Mouse (Mus musculus): Measurements from ENCODE around the gene Adarb1. TPM values are rescaled to one million over a fixed set of nuclear protein-coding genes. Genes with fewer than 3 reads are reported as not detected.

The Adarb1 gene
- polyA plus RNA-seq, 1 experiment from 2014 or later = 12.4 TPM

- ATAC-seq (no peak), DNase-seq (ENCODE audit: low read depth, low spot score) (no peak)
- CTCF ChIA-PET = interaction anchor here (1.3 to 1.9 kb wide), 2 partner anchors 14 to 57 kb away, joined by 3 to 4 read pairs; no protein-coding TSS in a partner anchor
- in situ Hi-C loops (cut with MboI; ENCODE audit: low pct_unique_long_range_greater_than_20kb) = no loop called here
- H3K27me3 ChIP-seq = no peaks in the 10 kb centered on the region
- POLR2A ChIA-PET = no interaction called here
- TF ChIP-seq CTCF (IDR thresholded peaks at IDR 0.05) = no peak
Observed at GRCm38 (mm10) chr10:77300934-77301297, 117.2 kb downstream of the Adarb1 start.

GRCm38 (mm10) chr10:77300237-77300933 is 117.7 kb downstream of the Adarb1 start:
- DNase-seq (ENCODE audit: low read depth, low spot score) (no peak), ATAC-seq (no peak)
- ChIA-PET POLR2A (no interaction called here), CTCF (interaction anchor here (1.3 to 1.9 kb wide), 3 partner anchors 10 to 58 kb away, joined by 3 to 4 read pairs (median 4); no protein-coding TSS in a partner anchor)
- in situ Hi-C loops (cut with MboI; ENCODE audit: low pct_unique_long_range_greater_than_20kb) = no loop called here
- no peak for TF ChIP-seq CTCF (IDR thresholded peaks at IDR 0.05)
- H3K27me3 ChIP-seq = no peaks in the 10 kb centered on the region

GRCm38 (mm10) chr10:77299194-77299593 is 118.9 kb downstream of the Adarb1 start:
- no peaks in the 10 kb centered on the region for H3K27me3 ChIP-seq
- ATAC-seq (no peak), DNase-seq (ENCODE audit: low read depth, low spot score) (no peak)
- POLR2A ChIA-PET = no interaction called here
- CTCF ChIA-PET = interaction anchor here (1.6 to 1.9 kb wide), 2 partner anchors 11 to 15 kb away, joined by 4 read pairs; no protein-coding TSS in a partner anchor
- in situ Hi-C loops (cut with MboI; ENCODE audit: low pct_unique_long_range_greater_than_20kb) = no loop called here
- no peak for TF ChIP-seq CTCF (IDR thresholded peaks at IDR 0.05)

- in situ Hi-C loops (cut with MboI; ENCODE audit: low pct_unique_long_range_greater_than_20kb) = no loop called here
- ATAC-seq (no peak), DNase-seq (ENCODE audit: low read depth, low spot score) (no peak)
Observed at GRCm38 (mm10) chr10:77298621-77299020, 119.4 kb downstream of the Adarb1 start.

GRCm38 (mm10) chr10:77294691-77295090 is 123.4 kb downstream of the Adarb1 start:
- in situ Hi-C loops (cut with MboI; ENCODE audit: low pct_unique_long_range_greater_than_20kb) = no loop called here
- CTCF ChIA-PET = interaction anchor here (0.7 to 1.3 kb wide), 3 partner anchors 11 to 29 kb away, joined by 3 to 4 read pairs (median 3); no protein-coding TSS in a partner anchor

More at GRCm38 (mm10) chr10:77298621-77299020, 119.4 kb downstream of the Adarb1 start:
- no peak for TF ChIP-seq CTCF (IDR thresholded peaks at IDR 0.05)
- no peaks in the 10 kb centered on the region for H3K27me3 ChIP-seq
- CTCF ChIA-PET = no interaction called here
- POLR2A ChIA-PET = no interaction called here

GRCm38 (mm10) chr10:77290624-77291366 is 127.3 kb downstream of the Adarb1 start:
- no peaks in the 10 kb centered on the region for H3K27me3 ChIP-seq
- DNase-seq (ENCODE audit: low read depth, low spot score) (no peak), ATAC-seq (no peak)
- no peak for TF ChIP-seq CTCF (IDR thresholded peaks at IDR 0.05)
- in situ Hi-C loops (cut with MboI; ENCODE audit: low pct_unique_long_range_greater_than_20kb) = no loop called here
- POLR2A ChIA-PET = interaction anchor here (0.6 kb wide), 1 partner anchor 17 kb away, joined by 3 read pairs; no protein-coding TSS in a partner anchor
- CTCF ChIA-PET = interaction anchor here (1.9 to 2.7 kb wide), 3 partner anchors 9 to 63 kb away, joined by 4 to 9 read pairs (median 7); no protein-coding TSS in a partner anchor

More at GRCm38 (mm10) chr10:77294691-77295090, 123.4 kb downstream of the Adarb1 start:
- no peak for DNase-seq (ENCODE audit: low read depth, low spot score)
- H3K27me3 ChIP-seq = no peaks in the 10 kb centered on the region
- no peak for ATAC-seq
- POLR2A ChIA-PET = interaction anchor here (0.6 kb wide), 1 partner anchor 15 kb away, joined by 4 read pairs; no protein-coding TSS in a partner anchor
- TF ChIP-seq CTCF (IDR thresholded peaks at IDR 0.05) = no peak

- DNase-seq (ENCODE audit: low read depth, low spot score) = no peak
- in situ Hi-C loops (cut with MboI; ENCODE audit: low pct_unique_long_range_greater_than_20kb) = no loop called here
- POLR2A ChIA-PET = no interaction called here
- CTCF ChIA-PET = interaction anchor here (1.9 to 2.1 kb wide), 2 partner anchors 17 to 64 kb away, joined by 4 to 7 read pairs; no protein-coding TSS in a partner anchor
- H3K27me3 ChIP-seq = no peaks in the 10 kb centered on the region
- TF ChIP-seq CTCF (IDR thresholded peaks at IDR 0.05) = no peak
- ATAC-seq = no peak
Observed at GRCm38 (mm10) chr10:77289559-77289958, 128.5 kb downstream of the Adarb1 start.

- in situ Hi-C loops (cut with MboI; ENCODE audit: low pct_unique_long_range_greater_than_20kb) = no loop called here
- no peak for DNase-seq (ENCODE audit: low read depth, low spot score)
- ChIA-PET CTCF (interaction anchor here (2.1 kb wide), 1 partner anchor 65 kb away, joined by 7 read pairs; no protein-coding TSS in a partner anchor), POLR2A (no interaction called here)
- no peak for ATAC-seq
- no peaks in the 10 kb centered on the region for H3K27me3 ChIP-seq
- no peak for TF ChIP-seq CTCF (IDR thresholded peaks at IDR 0.05)
Observed at GRCm38 (mm10) chr10:77288639-77289195, 129.4 kb downstream of the Adarb1 start.

- DNase-seq (ENCODE audit: low read depth, low spot score) (no peak), ATAC-seq (no peak)
- H3K27me3 ChIP-seq = no peaks in the 10 kb centered on the region
- no peak for TF ChIP-seq CTCF (IDR thresholded peaks at IDR 0.05)
- CTCF ChIA-PET = interaction anchor here (0.6 to 3.6 kb wide), 2 partner anchors 20 to 66 kb away, joined by 3 to 16 read pairs; no protein-coding TSS in a partner anchor
- POLR2A ChIA-PET = interaction anchor here (0.6 kb wide), 1 partner anchor 1111 kb away, joined by 4 read pairs; no protein-coding TSS in a partner anchor
- in situ Hi-C loops (cut with MboI; ENCODE audit: low pct_unique_long_range_greater_than_20kb) = no loop called here
Observed at GRCm38 (mm10) chr10:77287626-77288025, 130.4 kb downstream of the Adarb1 start.

- DNase-seq (ENCODE audit: low read depth, low spot score) = no peak
- TF ChIP-seq CTCF (IDR thresholded peaks at IDR 0.05) = no peak
- ChIA-PET POLR2A (interaction anchor here (0.8 kb wide), 1 partner anchor 48 kb away, joined by 3 read pairs; no protein-coding TSS in a partner anchor), CTCF (interaction anchor here (0.9 to 3.6 kb wide), 3 partner anchors 53 to 68 kb away, joined by 3 to 16 read pairs (median 3); no protein-coding TSS in a partner anchor)
- no peaks in the 10 kb centered on the region for H3K27me3 ChIP-seq
- ATAC-seq = no peak
- in situ Hi-C loops (cut with MboI; ENCODE audit: low pct_unique_long_range_greater_than_20kb) = loop anchor here (5.0 kb wide), 2 partner anchors 72 to 227 kb away; no protein-coding TSS in a partner anchor
Observed at GRCm38 (mm10) chr10:77284832-77285231, 133.2 kb downstream of the Adarb1 start.

Measured in Patski (cell line).